Mouse (Mus musculus) spleen, postnatal 14 days (tissue): ENCODE data around the gene A130010J15Rik.

Experiments
- DNase-seq, 2 experiments: peaks; one replicate each; pipeline ENCODE4 v3.0.0; 2021 to 2022; ENCODE audit warnings: low spot score in 2 of 2

The A130010J15Rik gene

DNA sequence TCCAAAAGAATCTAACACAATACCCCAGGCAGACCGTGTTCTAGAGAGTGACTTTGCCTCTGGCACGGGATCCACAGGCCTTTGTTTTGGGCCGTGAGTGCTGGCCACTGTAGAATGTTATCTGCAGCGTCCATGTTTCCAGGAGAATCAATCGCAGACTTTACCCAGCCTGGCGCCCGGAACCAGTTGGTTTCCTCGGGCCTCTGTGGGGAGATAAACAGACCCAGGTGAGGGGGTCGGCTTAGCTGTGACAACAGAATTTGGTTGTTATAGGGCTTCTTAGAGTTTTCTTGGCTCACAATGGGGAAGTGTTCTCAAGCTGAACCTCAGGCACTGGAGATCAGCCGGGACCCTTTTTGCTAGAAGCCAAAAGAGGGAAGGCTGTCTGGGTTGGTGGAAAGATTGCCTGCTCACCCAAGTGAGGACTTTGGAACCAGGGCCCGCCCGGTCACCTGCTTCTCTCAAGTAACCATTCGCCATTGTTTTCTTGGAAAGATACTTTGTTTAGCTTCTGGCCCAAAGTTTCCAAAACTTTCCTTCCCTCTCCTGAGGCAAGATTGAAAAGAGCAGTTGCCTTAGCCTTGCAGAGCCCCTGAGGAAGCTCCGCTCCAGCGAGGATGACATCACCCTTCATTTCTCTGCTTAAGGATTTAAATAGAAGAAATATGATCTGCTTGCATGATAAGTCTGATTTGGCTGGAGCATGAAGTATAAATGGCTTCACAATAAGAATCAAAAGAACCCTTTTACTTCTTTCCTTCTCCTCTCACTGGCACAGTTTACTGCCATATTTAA lies 11.3 kb upstream of the A130010J15Rik start:
- DNase-seq, result no peak

DNA sequence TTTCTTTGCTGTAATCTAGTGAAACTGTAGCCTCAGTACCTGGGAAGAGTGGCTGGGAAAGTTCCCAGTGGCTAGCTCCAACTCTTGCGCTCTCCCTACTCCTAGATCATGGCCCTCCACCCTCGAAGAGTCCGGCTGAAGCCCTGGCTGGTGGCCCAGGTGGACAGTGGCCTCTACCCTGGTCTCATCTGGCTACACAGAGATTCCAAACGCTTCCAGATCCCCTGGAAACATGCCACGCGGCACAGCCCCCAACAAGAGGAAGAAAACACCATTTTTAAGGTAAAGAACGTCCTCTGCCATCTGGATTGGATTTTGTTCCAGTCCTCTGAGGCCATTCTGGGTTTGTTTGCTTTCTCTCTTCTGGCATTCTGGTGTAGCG lies 10.7 kb upstream of the A130010J15Rik start:
- no peak for DNase-seq

GRCm38 (mm10) chr1:193159163-193159562 lies 8.7 kb upstream of the A130010J15Rik start:
- DNase-seq, result no peak

- no peak for DNase-seq
Measured at GRCm38 (mm10) chr1:193159613-193160012, 8.2 kb upstream of the A130010J15Rik start.

GRCm38 (mm10) chr1:193160317-193161032 lies 7.4 kb upstream of the A130010J15Rik start:
- DNase-seq, result peak; percentile 40

DNA sequence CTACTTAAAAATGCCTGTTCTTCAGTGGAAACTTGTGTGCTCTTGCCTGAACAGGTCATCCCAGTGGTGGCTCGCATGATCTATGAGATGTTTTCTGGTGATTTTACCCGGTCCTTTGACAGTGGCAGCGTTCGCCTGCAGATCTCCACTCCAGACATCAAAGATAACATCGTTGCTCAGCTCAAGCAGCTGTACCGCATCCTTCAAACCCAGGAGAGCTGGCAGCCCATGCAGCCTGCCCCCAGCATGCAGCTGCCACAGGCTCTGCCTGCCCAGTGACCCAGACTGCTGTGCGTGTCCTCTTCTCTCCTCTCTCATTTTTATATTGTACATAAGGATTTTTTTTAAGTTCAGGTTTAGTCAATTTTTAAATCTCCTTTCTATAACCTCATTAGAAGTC lies 1.4 kb downstream of the A130010J15Rik start:
- DNase-seq, result no peak

GRCm38 (mm10) chr1:193169856-193170255 lies 2.0 kb downstream of the A130010J15Rik start:
- no peak for DNase-seq

DNA sequence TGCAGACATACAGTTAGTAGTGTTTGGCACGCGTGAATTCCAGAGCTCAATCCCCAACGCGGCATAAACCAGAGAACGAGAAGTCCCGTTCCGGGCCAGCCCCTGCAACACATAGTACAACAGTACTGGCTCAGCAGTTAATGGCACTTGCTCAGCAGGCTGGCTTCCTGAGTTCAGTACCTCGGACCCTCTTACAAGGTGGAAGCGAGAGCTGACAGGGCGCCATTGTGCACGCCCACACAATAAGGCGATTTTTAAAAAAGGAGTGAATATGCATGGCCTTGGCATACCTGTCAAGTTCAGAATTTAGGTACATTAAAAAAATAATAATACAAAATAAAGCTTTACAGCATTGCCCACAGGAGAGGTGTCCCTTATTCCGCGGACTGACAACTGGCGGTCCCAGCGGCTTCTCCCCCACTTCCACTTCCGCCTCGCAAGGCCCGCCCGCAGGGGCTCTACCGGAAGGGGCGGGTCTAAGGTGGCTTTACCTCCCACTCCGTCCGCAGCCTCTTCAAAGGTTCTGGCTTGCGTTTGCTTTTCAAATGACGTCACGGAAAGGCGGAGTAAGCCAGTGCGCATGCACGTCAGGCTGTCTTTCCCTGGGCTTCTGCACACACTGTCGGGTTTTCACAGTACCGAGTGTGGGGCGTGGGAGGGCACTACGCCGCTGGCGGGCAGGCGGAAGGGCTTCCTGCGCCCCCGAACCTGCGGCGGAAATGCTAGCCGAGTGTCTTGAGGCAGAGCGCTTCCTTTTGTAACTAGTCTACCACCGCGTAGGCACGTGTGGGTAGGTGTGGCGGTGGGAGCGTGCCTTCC lies 5.4 kb downstream of the A130010J15Rik start:
- peak; percentile 87 to 90 for DNase-seq

DNA sequence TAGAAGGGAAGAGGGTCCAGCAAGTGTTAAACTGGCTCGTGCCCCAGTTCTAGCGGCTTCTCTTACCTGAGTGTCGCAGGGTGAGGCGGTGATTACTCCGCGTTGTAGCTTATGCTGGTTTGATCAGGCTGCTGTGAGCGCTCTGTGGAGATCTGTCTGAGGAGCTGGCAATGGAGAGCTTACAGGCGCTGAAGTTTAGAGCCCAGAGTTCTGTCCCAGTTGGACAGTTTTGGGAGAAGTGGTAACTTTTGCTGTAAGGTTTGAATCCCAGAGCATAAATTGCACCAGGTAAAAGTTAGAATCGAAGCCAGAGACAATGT lies 5.9 kb downstream of the A130010J15Rik start:
- DNase-seq, result no peak

DNA sequence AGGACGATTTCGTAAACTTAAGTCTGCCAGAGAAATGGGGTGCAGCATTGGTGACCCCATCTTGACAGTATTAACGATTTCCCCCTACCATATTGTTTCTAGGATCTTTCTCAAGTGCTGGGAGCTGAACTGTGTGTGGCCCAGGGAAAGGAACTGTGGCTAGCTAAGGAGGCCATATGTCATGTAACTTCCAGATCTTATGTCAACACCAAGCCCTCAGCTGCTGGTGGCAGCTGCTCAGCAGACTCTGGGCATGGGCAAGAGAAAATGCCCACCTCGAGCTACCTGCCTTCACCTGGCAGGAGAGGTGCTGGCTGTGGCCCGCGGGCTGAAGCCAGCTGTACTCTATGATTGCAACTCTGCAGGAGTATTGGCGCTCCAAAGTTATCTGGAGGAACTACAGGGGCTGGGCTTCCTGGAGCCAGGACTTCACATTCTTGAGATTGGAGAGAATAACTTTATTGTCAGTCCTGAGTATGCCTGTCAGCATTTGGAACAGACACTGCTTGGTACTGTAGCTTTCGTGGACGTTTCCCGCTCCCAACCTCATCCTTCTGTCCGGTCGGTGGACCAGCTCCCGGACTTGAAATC lies 6.4 kb downstream of the A130010J15Rik start:
- no peak for DNase-seq

DNA sequence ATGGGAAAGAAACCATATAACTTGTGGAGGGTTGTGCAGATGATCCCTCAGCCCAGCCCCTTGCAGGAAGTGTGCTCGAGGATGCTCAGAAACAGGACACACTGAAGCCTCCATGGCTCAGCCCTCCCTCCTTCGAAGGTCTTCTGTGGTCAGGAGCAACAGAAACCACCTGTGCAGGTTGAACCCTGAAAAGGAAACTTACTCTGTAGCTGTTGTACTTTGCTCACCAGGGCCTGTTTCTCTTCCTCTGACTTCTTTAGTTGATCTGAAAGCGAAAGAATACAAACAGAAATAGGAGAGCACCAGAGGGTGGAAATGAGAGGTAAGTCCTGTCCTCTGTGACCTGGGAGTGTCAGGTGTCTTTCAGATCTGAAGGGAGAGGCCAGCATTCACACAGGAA lies 13.3 kb downstream of the A130010J15Rik start:
- DNase-seq, result no peak

DNA sequence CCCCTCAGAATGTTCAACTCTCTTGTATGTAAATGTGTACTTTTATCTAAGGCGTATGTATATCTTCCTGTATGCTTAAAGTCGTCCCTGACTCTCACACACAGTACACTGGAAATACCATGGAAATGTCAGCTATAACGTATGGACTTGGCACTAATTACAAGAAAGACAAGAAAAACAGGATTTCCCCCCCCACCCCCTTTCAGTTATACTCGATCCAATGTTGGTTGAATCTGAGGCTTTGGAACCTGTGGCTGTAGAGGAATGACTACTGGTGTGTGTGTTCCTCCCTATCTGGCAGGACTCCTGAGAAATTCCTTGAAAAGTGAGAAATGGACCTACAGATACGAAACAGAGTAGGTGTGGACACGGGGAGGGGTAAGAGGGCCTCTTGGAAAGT lies 20.4 kb downstream of the A130010J15Rik start:
- no peak for DNase-seq

DNA sequence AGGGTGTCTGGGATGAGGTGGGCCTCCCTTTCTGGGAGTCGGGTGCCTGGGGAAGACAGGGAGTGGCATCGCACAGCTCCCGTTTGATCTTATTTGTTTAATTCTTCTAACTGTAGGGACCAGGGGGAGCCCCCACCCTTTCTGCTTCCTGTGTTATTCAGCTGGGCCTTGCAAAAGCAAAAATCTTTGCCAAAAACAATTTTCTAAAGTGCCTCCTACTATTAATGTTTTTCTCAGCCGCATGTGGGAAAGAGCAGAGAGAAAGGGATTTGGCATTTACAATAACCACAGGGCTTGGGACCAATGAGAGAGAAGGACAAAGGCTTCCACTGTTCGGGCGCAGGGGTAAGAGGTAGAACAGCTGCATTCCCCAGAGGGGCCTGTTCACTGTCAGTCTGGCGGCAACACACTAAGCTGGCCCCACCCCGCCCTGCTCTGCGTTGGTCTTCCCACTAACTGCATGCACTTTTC lies 21.3 kb downstream of the A130010J15Rik start:
- peak in 1 of 2 experiments; percentile 42 for DNase-seq

- no peak for DNase-seq
Measured at GRCm38 (mm10) chr1:193189771-193190170, 21.9 kb downstream of the A130010J15Rik start.

- DNase-seq, result no peak
Measured at GRCm38 (mm10) chr1:193191675-193192283, 23.9 kb downstream of the A130010J15Rik start.

GRCm38 (mm10) chr1:193194416-193195140 lies 26.7 kb downstream of the A130010J15Rik start:
- no peak for DNase-seq

GRCm38 (mm10) chr1:193195169-193195810 lies 27.4 kb downstream of the A130010J15Rik start:
- no peak for DNase-seq

DNA sequence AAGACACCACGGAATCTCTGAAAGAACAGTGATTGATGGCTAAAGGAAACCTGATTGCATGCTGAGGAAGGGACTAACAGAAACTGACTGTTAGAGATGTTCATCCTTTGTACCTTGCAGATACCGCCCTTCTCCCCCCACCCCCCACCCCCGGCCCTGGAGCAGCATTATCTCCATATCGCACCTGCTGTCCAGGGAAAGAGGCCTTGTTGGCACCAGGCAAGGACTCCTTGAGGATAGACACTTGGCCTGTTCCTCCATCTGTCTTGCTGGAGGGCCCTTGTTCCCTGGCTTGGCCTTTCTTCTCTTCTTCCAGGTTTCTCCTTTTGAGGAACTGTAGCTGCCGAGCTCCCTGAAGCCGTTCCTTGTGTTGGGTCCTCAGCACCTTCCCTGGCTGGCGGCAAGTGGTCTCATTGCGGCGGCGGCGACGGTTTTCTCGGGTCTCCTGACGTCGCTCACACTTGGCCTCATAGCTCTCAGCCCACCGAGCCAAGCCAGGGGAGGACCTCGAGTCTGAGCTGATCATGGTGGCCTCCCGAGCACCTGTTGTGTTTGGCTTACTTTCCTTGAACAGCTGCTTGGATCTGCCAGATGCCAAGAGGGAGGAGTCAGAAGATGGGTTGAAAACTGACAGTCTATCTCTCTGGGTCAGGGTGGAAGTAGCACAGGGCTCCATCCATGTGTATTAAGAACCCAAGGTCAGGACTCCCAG lies 29.8 kb downstream of the A130010J15Rik start:
- no peak for DNase-seq

- no peak for DNase-seq
Measured at GRCm38 (mm10) chr1:193198312-193198711, 30.5 kb downstream of the A130010J15Rik start.
